Mouse (Mus musculus): Measurements from ENCODE around the gene Prkch.

GRCm38 (mm10) chr12:73696084-73696483, 111.5 kb downstream of the Prkch start:
- TF ChIP-seq CTCF (IDR thresholded peaks at IDR 0.05; ENCODE audit: low read depth, low read length) (no peak), POLR2A (IDR thresholded peaks at IDR 0.05; ENCODE audit: borderline replicate concordance, low read depth, low read length) (no peak)
